Mouse (Mus musculus) kidney, postnatal 36 days (tissue): ENCODE results near the gene Reep3.
"Not testable (repeated sequence)": the region's sequence is repeated elsewhere in the genome, so short reads cannot be mapped to it uniquely, and the experiment has no call there.

ENCODE experiments used
- DNase-seq, 2 experiments: peaks; one replicate each; pipeline ENCODE4 v3.0.0; 2021 to 2022; ENCODE audit warnings: mixed read lengths in 2 of 2

The Reep3 gene

GRCm38 (mm10) chr10:67010521-67010920, 86.2 kb downstream of the Reep3 start:
- no peak for DNase-seq

- DNase-seq, result peak; percentile 43 to 54
Measured at GRCm38 (mm10) chr10:67004527-67005042, 92.2 kb downstream of the Reep3 start.

DNA sequence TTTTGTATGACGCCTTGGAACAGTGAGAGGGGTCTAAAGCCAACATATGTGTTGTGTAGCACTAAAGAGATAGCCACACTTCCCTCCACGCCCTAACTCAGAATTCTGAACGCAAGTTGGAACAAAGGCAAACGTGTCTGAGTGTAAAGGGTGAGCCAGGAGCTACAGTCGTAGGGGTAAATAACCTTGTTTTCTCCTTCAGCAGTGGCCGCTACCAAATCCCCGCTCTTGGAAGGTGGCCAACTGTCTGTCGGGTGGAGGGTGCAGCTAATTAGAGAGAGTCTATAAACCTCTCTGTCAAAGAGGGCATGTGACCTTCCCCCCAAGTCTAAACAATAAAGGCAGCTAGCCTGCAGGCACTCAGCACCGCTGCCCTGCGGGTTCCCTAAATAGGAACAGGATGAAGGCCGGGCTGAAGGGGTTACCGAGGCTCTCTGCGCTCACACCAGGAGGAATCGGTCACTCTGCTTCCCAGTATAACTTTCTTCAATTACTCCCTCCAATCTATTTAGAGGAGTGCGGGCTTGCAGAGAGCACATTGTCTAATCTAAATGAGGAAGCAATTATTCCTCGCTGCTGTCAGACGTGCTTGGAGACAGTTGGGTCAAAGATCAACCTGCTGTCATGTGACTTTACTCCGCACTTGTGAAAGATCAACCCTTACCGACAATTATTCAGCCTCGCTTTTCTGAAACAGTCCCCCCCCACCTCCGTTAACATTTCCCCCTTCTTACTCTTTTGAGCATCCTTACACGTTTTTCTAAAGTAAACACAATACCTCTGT, 92.8 kb downstream of the Reep3 start:
- DNase-seq, result peak; percentile 75 to 85

GRCm38 (mm10) chr10:67003009-67003742, 93.6 kb downstream of the Reep3 start:
- peak; percentile 41 to 56 for DNase-seq

DNA sequence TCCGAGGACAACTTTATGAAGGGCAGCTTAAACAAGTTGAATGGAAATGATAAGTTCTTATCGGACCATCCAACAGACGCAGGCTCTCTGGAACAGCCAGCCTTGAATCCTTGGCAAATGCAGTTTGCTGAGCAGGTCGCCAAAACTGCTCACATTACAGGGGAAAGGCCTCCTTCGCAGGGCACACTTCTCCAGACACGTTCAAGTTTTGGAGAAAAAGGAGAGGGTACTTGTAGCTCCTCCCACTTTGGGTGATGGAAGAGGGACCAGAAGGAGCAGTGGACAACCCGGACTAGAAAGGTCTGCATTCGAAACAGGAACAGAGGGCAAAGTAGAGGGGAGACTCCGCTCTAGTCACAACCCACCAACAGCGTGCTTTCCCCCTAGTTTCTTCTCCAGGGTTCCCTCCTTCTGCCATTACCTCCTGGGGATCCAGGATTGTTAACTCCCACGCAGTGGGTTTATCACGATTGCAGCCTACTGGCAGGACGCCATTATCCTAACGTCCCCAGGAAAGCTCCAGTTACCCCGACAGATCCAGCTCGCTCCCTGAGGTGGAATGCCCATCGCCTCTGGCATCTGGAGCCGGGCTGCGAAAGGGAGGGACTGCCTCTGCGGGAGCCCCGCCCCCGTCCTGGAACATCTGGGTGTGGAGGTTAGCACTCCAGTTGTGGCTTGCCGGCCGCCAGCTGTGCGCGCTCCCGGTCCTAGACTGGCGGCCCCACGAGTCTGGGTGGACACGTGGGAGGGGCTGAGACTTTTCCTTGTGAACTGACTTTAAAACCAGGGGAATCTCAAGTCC, 94.3 kb downstream of the Reep3 start:
- peak; percentile 88 to 93 for DNase-seq

DNA sequence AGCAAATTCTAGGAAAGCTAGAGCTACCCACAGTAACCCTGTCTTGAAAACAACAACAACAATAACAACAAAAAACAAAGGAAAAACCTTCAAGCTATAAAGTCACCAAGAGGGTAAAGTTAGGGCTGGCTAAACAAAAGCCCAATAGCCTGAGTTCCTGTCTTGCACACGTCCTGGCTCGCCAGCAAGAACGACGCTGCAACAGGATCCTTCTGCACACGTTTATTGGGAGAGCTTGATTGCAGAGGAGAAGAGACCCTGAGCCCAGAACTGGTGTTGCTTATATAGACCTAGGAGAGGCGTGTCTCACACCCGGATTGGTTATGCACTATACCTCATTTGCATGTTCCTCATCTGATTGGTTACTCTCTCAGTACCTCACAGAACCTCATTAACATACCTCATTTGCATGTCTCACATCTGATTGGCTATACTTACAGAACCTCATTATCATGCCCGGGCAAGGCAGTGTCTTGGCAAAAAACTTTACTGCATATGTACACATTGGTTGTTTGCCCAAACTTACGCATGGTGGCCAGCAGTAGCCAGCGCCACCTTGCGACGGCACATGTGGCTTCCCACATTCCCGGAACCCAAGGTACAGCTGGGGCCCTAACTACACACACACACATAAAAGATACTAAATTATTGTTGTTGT, 95.7 kb downstream of the Reep3 start:
- DNase-seq, result not testable (repeated sequence)

- DNase-seq, result no peak
Measured at GRCm38 (mm10) chr10:67000136-67000535, 96.6 kb downstream of the Reep3 start.

- DNase-seq, result no peak
Measured at GRCm38 (mm10) chr10:66998770-66999169, 98.0 kb downstream of the Reep3 start.

DNA sequence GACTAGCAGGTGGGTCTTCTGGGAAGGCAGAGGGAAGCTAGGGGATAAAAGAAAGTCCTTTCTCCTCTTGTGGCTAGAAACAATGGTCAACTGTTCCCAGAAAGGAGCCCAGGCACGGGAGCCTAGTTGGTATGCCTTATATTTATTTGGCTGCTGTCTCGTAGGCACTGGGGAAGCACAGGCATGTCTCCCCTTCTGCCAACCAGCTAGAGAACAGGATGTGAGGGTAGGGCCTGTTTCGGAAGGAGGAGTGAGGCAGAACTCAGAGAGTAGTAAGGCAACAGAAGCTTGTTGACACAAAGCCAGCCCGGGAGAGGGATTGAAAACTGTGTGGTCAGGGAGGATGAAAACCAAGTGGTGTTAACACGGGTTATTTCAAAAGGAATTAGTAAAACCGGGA, 101.6 kb downstream of the Reep3 start:
- DNase-seq, result no peak

DNA sequence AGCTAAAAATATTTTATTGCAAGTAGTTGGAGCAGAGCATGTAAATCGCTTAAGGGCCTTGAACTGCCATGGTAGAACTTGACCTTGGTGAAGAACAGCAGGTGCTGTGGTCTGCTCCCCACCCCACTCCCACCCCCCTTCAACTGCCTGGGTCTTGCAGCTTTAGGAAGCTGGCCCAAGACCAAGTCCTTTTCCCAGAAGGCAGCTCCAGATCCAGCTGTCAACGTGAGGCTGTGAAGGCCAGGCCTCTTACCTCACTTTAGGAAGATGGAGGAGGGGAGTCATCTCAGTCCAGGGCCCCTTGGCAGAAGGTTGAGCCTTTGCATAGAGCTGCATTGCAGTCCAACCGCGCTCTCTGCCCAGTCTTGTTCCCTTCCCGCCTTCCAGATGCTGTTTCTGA, 102.3 kb downstream of the Reep3 start:
- no peak for DNase-seq

DNA sequence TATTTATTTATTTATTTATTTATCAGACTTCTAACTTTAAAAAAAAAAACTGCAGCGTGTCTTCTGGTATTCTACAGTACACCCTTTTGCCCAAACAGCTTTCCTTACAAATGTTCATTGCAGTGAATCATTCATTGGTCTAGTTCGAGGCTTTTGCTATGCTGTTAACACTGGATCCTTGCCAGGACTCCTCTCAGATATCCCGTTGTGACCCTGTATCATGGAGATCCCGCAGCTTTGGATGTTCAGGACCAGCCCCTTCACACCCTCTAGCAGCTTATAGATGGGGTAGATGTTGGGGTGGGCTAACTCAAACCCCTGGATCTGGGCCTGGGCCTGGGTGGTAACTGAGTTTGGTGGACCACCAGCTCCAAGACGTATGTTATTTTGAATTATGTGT, 104.2 kb downstream of the Reep3 start:
- DNase-seq, result no peak

- no peak for DNase-seq
Measured at GRCm38 (mm10) chr10:66990506-66990905, 106.2 kb downstream of the Reep3 start.

DNA sequence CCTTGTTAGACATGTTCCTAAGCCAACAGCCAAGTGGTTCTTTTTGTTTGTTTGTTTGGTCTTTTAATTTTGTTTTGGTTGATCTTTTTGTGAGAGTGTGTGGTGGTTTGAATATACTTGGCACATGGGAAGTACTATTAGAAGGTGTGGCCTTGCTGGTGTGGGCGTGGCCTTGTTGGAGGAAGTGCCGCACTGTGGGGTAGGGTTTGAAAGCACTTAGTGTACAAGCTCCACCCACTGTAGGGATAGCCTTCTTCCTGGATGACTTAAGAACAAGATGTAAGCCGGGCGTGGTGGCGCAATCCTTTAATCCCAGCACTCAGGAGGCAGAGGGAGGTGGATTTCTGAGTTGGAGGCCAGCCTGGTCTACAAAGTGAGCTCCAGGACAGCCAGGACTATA, 113.7 kb downstream of the Reep3 start:
- no peak for DNase-seq

DNA sequence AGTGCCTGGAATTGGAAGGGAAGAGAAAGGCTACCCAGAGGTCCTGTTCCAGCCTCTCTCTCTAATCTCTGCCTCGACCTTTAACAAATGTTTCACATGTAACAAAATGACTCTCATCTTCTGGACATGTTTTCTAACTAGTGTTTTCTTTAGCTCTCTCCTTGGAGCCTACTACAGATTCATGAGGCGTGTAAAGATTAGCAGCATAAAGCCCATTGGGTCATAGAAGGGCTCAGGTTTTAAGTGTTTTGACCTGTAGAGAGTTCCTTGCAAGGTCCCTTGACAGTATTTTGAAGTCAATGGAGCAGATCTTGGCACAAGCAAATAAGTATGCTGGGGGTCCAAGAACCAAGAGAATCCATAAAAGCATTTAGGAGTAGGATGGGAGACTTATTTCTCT, 118.5 kb downstream of the Reep3 start:
- no peak for DNase-seq

- DNase-seq, result no peak
Measured at GRCm38 (mm10) chr10:66977093-66977492, 119.7 kb downstream of the Reep3 start.

GRCm38 (mm10) chr10:66975451-66975850, 121.3 kb downstream of the Reep3 start:
- DNase-seq, result peak; percentile 31 to 75

GRCm38 (mm10) chr10:66974417-66974816, 122.3 kb downstream of the Reep3 start:
- DNase-seq, result no peak

GRCm38 (mm10) chr10:66973866-66974265, 122.9 kb downstream of the Reep3 start:
- no peak for DNase-seq

GRCm38 (mm10) chr10:66973274-66973673, 123.5 kb downstream of the Reep3 start:
- no peak for DNase-seq

GRCm38 (mm10) chr10:66970336-66971115, 126.2 kb downstream of the Reep3 start:
- no peak for DNase-seq

DNA sequence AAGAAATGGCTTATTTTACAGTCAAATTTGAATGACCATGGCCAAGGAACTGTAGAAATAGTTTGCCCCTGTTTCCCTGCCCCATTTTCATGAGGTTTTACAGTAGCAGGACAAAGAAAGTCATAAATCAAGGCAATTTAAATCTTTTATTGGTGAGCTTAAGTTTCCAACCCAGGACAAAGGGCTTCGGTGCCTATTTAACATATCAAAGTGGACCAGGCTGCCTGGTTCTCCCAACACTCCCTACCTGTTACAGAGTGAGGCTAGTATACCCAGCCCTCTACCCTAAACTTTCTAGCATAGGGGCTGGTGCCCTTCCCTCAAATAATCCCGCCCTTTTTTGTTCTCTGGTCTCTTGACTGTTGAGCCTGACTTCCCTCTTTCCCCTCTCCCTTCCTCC, 127.2 kb downstream of the Reep3 start:
- DNase-seq, result no peak

- DNase-seq, result no peak
Measured at GRCm38 (mm10) chr10:66969081-66969480, 127.7 kb downstream of the Reep3 start.
